Mouse (Mus musculus) kidney, postnatal 14 days (tissue): ENCODE measurements at regions not wholly inside any gene's neighbourhood (a gene's known extent, or its start where the extent isn't known, plus 50 kb on each side); places are given as distances from the start of the nearest gene placed in this dataset.
A peak's percentile ranks its signal among the peaks of the same experiment; 100 is the strongest.

Experiments
- DNase-seq: peaks from one replicate; pipeline ENCODE4 v3.0.0; 2022; ENCODE audit warnings: mixed read lengths

GRCm38 (mm10) chr17:63802846-63803245 lies 60.0 kb upstream of the Fer start:
- DNase-seq = no peak

DNA sequence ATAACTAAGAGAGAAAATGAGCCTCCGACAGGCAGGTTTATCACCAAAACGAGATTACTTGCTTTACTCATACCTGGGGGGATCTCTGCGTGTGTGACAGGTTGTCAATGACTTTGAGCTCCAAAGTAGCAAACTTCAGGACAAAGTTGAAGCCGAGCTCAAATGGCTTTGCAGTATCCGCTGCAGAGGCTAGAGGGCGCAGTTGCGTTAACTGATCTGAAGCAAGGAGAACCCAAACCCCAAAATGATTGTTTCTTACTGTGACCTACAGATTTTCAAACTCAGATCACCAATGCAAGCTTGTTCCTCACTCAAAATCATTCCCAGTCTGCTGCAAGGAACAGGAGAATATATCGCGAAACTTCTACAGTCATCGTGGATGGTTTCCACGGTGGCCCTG lies 59.3 kb upstream of the Fer start:
- DNase-seq = peak; percentile 74

GRCm38 (mm10) chr17:63804416-63804815 lies 58.4 kb upstream of the Fer start:
- DNase-seq = no peak

GRCm38 (mm10) chr17:63806360-63806759 lies 56.5 kb upstream of the Fer start:
- DNase-seq = no peak

GRCm38 (mm10) chr17:63807590-63808228 lies 55.2 kb upstream of the Fer start:
- DNase-seq = no peak

DNA sequence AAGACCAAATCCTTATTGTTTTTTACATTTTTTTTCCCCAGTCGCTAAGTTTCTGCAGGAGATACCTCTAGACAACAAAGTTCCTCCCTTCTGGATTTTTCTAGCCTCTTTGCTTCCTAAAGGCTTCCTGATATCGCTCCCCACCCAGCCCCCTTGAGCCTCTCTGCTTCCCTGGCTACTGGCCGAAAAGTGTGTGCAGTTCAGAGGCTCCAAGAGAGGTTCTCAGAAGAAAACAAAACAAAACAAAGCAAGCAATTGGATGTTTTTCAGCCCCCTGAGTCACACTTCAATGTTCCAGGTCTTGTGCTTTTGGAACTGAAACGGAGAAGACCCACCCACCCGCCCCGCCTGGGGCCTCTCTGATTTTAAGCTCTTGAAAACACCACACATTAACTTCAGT lies 54.1 kb upstream of the Fer start:
- DNase-seq = no peak

DNA sequence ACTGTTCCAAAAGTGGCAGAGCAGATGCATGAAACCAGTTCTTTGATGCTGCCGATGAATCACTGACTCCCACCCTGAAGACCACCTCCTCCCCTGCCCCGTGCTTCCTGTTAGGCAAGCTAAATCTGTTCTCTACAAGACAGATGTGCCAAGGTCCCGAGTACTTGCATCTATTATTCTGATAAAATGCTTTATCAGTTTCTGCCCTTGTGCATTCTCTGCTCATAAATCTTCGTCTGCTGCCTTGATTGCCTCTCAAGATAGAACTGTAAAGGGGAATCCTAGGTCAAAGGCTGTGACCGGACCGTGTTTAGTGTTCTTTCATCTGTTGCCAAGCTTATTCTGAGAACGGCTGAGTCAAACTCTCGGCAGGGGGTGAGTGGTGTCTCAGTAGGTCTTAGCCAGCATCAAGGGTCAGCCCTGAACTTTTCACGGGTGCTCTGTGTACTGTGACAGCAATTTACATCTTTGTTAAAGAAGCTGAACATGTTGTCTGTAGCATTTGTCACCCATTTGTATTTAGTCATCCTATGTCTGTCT lies 51.5 kb upstream of the Fer start:
- no peak for DNase-seq

DNA sequence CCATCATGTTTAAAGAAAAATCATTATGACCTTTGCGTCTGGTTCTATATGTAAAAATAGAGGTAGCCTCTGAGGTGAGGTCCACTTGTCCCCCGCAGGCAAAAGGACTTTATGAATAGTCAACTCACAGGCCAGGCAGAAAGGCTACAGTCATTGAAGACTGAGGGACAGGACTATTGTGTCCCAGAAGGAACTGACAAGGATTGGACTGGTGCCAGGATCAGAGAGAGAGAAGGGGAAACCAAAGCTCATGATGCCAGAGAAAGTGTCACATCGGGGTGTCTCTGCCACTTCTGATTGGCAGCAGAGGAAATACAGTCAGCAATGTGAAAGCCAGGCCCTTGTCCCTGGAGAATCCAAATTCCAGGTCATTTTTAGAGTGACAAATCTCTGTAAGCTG lies 50.3 kb upstream of the Fer start:
- no peak for DNase-seq
